Mouse (Mus musculus): ENCODE measurements around the gene Camsap3. TPM values are rescaled to one million over a fixed set of nuclear protein-coding genes. Genes with fewer than 3 reads are reported as not detected.
A peak's percentile ranks its signal among the peaks of the same experiment; 100 is the strongest.
"Not testable (repeated sequence)": the region's sequence is repeated elsewhere in the genome, so short reads cannot be mapped to it uniquely, and the experiment has no call there.

Gene Camsap3
- polyA plus RNA-seq, 1 experiment, result 136 TPM

DNA sequence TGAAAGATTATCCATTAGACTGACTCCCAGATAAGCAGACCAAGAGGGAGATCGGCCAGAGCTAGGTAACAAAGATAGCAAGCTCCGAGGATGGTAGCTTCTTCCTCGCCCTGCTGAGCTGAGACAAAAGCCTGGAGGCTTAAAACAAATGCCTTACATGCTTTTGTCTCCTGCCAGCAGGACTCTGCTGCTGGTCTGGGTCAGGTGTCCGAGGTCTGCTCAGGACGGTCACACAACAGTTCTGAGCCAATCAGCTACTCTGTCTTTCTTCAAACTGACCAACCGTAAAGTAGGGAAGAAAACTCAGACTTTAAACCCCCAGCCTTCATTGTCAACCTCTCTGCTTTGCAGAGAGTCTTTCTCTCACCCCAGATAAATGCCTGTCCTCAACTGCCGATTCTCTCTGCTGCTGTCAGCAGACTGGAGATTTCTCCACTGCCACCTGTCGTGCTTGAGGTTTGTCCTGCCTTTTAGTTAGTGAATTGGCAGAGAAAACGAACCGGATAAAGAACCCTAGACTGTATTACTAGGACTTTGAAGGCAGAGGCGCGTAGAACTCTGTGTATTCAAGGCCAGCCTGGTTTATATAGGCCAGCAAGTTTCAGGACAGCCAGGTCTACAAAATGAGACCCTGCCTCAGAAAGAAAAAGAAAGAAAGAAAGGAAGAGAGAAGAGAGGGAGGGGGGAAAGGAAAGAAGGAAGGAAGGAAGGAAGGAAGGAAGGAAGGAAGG, 19.3 kb upstream of the Camsap3 start, which contains the start of gene C330021F23Rik:
TSS of gene C330021F23Rik (plus strand) at position 350 of the 731 bp plus-strand sequence.
- H3K4me3 ChIP-seq (ENCODE audit: low read depth, low read length), result peak within 1 kb of the TSS; percentile 28; the same call in 1 of the 2 replicates
- TF ChIP-seq CTCF (IDR thresholded peaks at IDR 0.05; ENCODE audit: extremely low read depth, insufficient read length, insufficient replicate concordance, low read depth, low read length) (no peak), POLR2A (IDR thresholded peaks at IDR 0.05; ENCODE audit: low read depth, low read length) (no peak)
- no peaks in the 10 kb centered on the region for H3K36me3 ChIP-seq (ENCODE audit: control insufficient read depth, insufficient read depth, low read length)
- no peaks in the 10 kb centered on the region for H3K27me3 ChIP-seq (ENCODE audit: control insufficient read depth, insufficient read depth, low read length)
- 9% methylated on average over 12 of the region's 12 CpGs for WGBS
- peaks cover 14% of the 10 kb centered on the region; the same call in 1 of the 2 replicates for H3K4me1 ChIP-seq (ENCODE audit: control insufficient read depth, insufficient read depth, insufficient read length, low read length)
- H3K27ac ChIP-seq (ENCODE audit: insufficient read depth, low read depth, low read length), result no peak within 1 kb of the TSS

DNA sequence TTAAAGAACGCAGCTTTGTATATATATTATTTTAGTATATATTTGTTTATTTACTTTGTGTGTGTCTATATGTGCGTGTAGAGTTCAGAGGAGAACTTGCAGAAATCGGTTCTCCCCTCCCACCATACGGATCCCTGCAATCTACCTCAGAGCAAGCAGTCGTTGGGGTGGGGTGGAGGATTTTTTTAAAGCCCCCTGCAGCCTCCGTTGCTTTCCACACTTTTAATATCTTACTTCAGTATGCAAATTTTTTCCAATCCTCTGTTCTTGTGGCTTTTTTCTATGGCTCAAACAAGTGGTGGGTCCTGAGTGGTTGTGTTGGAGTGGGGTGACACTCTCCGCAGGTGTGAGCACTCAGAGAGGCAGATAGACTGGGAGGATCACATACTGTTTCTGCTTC, 18.7 kb upstream of the Camsap3 start:
- 8% methylated on average over 7 of the region's 7 CpGs for WGBS
- peak overlapping the region; percentile 28; the same call in 1 of the 2 replicates for H3K4me3 ChIP-seq (ENCODE audit: low read depth, low read length)

DNA sequence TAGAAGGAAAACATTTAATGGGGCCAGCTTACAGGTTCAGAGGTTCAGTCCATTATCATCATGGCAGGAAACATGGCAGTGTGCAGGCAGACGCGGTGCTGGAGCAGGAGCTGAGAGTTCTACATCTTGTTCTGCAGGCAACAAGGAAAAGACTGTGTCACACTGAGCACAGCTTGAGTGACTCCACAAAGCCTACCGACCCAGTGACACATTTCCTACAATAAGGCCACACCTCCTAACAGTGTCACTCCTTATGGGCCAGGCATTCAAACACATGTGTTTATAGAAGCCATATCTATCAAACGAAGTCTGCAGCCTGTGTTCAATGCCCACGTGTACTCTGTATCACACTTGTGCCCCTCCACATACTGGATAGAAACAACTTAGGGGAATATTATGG, 17.3 kb upstream of the Camsap3 start:
- 69% methylated on average over 5 of the region's 5 CpGs for WGBS
- TF ChIP-seq CTCF (IDR thresholded peaks at IDR 0.05; ENCODE audit: extremely low read depth, insufficient read length, insufficient replicate concordance, low read depth, low read length), result no peak
- no peak for TF ChIP-seq POLR2A (IDR thresholded peaks at IDR 0.05; ENCODE audit: low read depth, low read length)
- H3K36me3 ChIP-seq (ENCODE audit: control insufficient read depth, insufficient read depth, low read length), result no peaks in the 10 kb centered on the region
- no peaks in the 10 kb centered on the region for H3K27me3 ChIP-seq (ENCODE audit: control insufficient read depth, insufficient read depth, low read length)
- H3K4me1 ChIP-seq (ENCODE audit: control insufficient read depth, insufficient read depth, insufficient read length, low read length), result peaks cover 14% of the 10 kb centered on the region; the same call in 1 of the 2 replicates
- no peak overlapping the region for H3K4me3 ChIP-seq (ENCODE audit: low read depth, low read length)
- H3K27ac ChIP-seq (ENCODE audit: insufficient read depth, low read depth, low read length), result no peak overlapping the region

More for the DNA sequence above, 18.7 kb upstream of the Camsap3 start:
- TF ChIP-seq POLR2A (IDR thresholded peaks at IDR 0.05; ENCODE audit: low read depth, low read length) (no peak), CTCF (IDR thresholded peaks at IDR 0.05; ENCODE audit: extremely low read depth, insufficient read length, insufficient replicate concordance, low read depth, low read length) (no peak)
- Histone ChIP-seq H3K27me3 (ENCODE audit: control insufficient read depth, insufficient read depth, low read length) (no peaks in the 10 kb centered on the region), H3K27ac (ENCODE audit: insufficient read depth, low read depth, low read length) (no peak overlapping the region), H3K36me3 (ENCODE audit: control insufficient read depth, insufficient read depth, low read length) (no peaks in the 10 kb centered on the region), H3K4me1 (ENCODE audit: control insufficient read depth, insufficient read depth, insufficient read length, low read length) (peaks cover 14% of the 10 kb centered on the region; the same call in 1 of the 2 replicates)

DNA sequence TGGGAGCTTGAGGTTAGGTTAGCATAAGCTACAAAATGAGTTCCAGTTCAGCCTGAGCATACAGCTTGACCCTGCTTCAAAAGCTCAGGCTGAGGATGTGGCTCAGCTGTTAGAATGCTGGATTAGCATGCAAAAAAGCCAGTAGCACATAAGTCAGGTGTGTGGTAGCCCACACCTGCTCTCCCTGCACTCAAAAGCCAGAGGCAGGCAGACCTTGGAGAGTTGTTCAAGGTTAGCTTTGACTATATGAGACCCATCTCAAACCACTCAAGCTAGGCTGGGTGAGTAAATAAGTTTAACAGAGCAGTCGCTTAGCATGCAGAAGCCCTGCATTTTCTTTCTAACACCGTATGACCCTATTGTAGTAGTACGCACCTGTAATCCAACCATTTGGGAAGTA, 12.5 kb upstream of the Camsap3 start:
- WGBS, result 97% methylated on average over 3 of the region's 3 CpGs

DNA sequence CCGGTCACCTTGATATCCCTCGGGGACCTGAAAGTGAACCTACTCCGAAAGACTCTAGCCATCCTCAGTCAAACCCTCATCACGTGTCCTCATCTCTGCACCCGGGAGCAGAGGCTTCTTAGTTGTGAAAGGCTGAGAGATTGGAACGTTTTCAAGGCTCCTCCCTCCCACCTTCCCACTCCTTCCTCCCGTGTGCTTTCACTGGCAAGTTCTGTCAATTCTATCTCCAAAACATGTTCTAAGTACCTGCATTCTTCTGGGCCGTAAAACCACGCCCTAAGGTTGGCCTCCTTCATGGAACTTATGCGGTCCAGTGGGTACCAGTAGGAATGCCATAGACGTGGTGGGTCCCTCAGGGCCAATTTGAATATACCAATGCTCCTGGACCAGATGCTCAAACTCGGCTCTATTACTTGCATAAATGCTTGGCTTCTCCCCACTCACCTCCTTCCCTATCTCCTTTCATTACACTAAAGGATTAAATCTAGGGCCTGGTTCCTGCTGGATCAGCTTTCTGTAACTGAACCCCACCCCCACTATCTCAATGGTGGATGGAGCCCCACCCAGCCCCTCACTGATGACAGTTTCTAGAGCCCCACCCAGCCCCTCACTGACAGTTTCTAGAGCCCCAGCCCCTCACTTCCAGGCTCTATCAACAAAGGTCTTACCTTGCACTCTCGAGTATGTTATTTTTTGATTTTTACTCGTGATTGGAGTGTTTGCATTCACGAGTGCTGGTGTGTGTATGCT, 10.7 kb upstream of the Camsap3 start:
- no peak for TF ChIP-seq POLR2A (IDR thresholded peaks at IDR 0.05; ENCODE audit: low read depth, low read length)
- TF ChIP-seq CTCF (IDR thresholded peaks at IDR 0.05; ENCODE audit: extremely low read depth, insufficient read length, insufficient replicate concordance, low read depth, low read length), result no peak
- Histone ChIP-seq H3K27me3 (ENCODE audit: control insufficient read depth, insufficient read depth, low read length) (no peaks in the 10 kb centered on the region), H3K4me3 (ENCODE audit: low read depth, low read length) (no peak overlapping the region), H3K4me1 (ENCODE audit: control insufficient read depth, insufficient read depth, insufficient read length, low read length) (peaks cover 5% of the 10 kb centered on the region; the same call in 1 of the 2 replicates), H3K27ac (ENCODE audit: insufficient read depth, low read depth, low read length) (no peak overlapping the region), H3K36me3 (ENCODE audit: control insufficient read depth, insufficient read depth, low read length) (no peaks in the 10 kb centered on the region)
- 34% methylated on average over 15 of the region's 15 CpGs for WGBS

More for the DNA sequence above, 12.5 kb upstream of the Camsap3 start:
- H3K4me1 ChIP-seq (ENCODE audit: control insufficient read depth, insufficient read depth, insufficient read length, low read length), result peaks cover 3% of the 10 kb centered on the region; the same call in 1 of the 2 replicates
- H3K4me3 ChIP-seq (ENCODE audit: low read depth, low read length), result no peak overlapping the region
- no peak for TF ChIP-seq CTCF (IDR thresholded peaks at IDR 0.05; ENCODE audit: extremely low read depth, insufficient read length, insufficient replicate concordance, low read depth, low read length)
- TF ChIP-seq POLR2A (IDR thresholded peaks at IDR 0.05; ENCODE audit: low read depth, low read length), result no peak
- no peak overlapping the region for H3K27ac ChIP-seq (ENCODE audit: insufficient read depth, low read depth, low read length)
- no peaks in the 10 kb centered on the region for H3K36me3 ChIP-seq (ENCODE audit: control insufficient read depth, insufficient read depth, low read length)
- H3K27me3 ChIP-seq (ENCODE audit: control insufficient read depth, insufficient read depth, low read length), result no peaks in the 10 kb centered on the region

DNA sequence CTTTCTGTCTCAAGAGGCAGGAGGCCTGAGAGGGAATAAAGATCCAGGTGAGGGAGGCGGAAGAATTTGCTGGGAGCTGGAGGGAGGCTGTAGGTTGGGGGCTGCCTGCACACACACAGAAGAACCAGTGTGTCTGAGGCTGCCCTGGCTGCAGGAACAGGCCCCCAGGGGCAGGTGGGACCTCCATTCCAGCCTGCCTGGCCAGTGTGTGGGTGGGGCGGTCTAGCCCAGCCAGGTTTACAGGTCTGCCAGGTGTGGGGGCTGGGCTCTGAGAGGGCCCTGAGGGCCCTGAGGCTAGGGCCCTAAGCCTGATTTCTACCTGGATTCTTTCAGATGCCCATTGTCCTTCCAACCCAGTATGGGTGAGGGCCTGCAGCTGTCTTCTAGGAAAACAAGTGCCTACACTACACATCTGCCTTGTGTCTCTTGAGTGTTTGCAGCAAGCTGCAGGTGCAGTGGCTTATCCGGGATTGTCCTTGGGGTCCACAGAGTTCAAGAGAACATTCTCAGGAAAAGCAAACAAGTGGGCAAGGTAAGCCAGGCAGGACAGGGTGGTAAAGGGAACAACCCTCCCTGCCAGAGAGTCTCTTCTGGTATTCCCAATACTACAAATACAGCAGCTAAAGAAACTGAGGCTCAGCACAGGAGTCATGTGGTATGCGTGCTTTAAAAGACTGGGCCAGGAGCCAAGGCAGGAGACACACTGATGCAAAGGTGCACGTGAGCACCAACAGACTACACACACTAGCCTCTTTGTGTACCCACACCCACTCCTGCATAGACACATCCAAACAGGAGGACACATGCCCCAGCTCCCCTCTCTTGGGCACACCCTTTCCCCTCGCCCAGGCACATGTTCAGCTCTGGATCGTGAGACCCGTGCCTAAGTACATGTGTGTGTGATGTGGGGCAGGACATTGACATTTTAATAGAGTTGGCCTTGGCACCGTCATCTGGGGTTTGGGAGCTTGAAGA, 7.4 kb upstream of the Camsap3 start:
- Histone ChIP-seq H3K36me3 (ENCODE audit: control insufficient read depth, insufficient read depth, low read length) (no peaks in the 10 kb centered on the region), H3K4me1 (ENCODE audit: control insufficient read depth, insufficient read depth, insufficient read length, low read length) (peaks cover 5% of the 10 kb centered on the region; the same call in 1 of the 2 replicates), H3K27me3 (ENCODE audit: control insufficient read depth, insufficient read depth, low read length) (no peaks in the 10 kb centered on the region), H3K4me3 (ENCODE audit: low read depth, low read length) (no peak overlapping the region), H3K27ac (ENCODE audit: insufficient read depth, low read depth, low read length) (no peak overlapping the region)
- WGBS, result 43% methylated on average over 9 of the region's 9 CpGs
- TF ChIP-seq CTCF (IDR thresholded peaks at IDR 0.05; ENCODE audit: extremely low read depth, insufficient read length, insufficient replicate concordance, low read depth, low read length), result no peak
- TF ChIP-seq POLR2A (IDR thresholded peaks at IDR 0.05; ENCODE audit: low read depth, low read length), result no peak

DNA sequence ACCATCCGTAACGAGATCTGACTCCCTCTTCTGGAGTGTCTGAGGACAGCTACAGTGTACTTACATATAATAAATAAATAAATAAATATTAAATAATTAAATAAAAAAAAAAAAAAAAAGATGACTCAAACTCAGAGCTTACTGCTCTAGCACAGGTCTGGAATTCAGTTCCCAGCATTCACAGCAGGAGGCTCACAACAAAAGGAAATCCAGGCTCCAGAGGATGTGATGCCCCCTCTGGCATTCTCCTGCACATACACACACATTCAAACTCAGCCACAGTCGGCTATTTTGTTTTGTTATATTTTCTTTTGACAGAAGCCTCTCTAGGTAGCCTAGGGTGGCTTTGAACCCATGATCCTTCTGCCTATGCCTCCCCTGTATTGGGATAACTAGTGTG, 5.1 kb upstream of the Camsap3 start:
- not testable (repeated sequence) for H3K27ac ChIP-seq (ENCODE audit: insufficient read depth, low read depth, low read length); H3K4me1 ChIP-seq (ENCODE audit: control insufficient read depth, insufficient read depth, insufficient read length, low read length); H3K36me3 ChIP-seq (ENCODE audit: control insufficient read depth, insufficient read depth, low read length); H3K27me3 ChIP-seq (ENCODE audit: control insufficient read depth, insufficient read depth, low read length); H3K4me3 ChIP-seq (ENCODE audit: low read depth, low read length)
- WGBS, result 90% methylated on average over 3 of the region's 3 CpGs

Measured in small intestine, adult 2 months (tissue).